9 mouse cellular contexts compared by ENCODE assay signal in the genomic region with DNA sequence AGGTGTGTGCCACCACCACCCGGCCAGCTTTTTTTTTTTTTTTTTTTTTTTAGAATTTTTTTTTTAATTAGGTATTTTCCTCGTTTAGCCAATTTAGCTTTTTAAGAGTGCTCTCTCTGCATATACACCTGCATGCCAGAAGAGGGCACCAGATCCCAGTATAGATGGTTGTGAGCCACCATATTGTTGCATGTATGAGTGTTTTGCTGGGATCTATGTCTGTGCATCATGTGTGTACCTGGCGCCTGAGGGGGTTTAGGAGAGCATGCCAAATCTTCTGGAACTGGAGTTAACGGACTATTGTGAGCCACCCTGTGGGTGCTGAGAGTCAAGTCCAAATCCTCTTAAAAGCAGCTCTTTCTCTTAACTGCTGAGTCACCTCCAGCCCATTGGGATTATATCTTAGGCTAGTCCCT. TPM values are rescaled to one million over a fixed set of nuclear protein-coding genes. Genes with fewer than 3 reads are reported as not detected.
DNase-seq lines count a peak whose midpoint lies in the region; ATAC-seq and TF ChIP-seq lines count a peak whose summit lies in the region.
"Had no signal": no experiment of that assay in that cellular context is flagged by ENCODE, and none has a peak within 500 bp of the region (broad histone marks: within the 10 kb centered on the region; RNA-seq: fewer than 3 reads in every experiment).

No protein-coding gene starts in this region.

- intact Hi-C loops in left cerebral cortex, adult 2 months (cut with DNase I): loop anchor here (1.0 kb wide), 1 partner anchor 49 kb away; no protein-coding TSS in a partner anchor

- no peak overlapping the region for H3K4me2 ChIP-seq in stomach, postnatal 0 days (replicated peaks; ENCODE audit: low read depth)
- H3K4me2 ChIP-seq: lung, embryonic 15.5 days had no signal

- ATAC-seq in stomach, postnatal 0 days (ENCODE audit: low FRiP score, low TSS enrichment): peak; percentile 49

- no peaks in the 10 kb centered on the region for H3K9me3 ChIP-seq in MEL (replicated peaks; ENCODE audit: insufficient read depth, low read length)
- H3K9me3 ChIP-seq in stomach, postnatal 0 days (ENCODE audit: control insufficient read depth, low read length): no peaks in the 10 kb centered on the region
- H3K9me3 ChIP-seq: lung, embryonic 15.5 days had no signal

- H3K27ac ChIP-seq in left cerebral cortex, adult 2 months: no peak overlapping the region
- no peak overlapping the region for H3K27ac ChIP-seq in MEL (ENCODE audit: control insufficient read depth, low read depth, low read length)
- H3K27ac ChIP-seq in stomach, postnatal 0 days (replicated peaks): no peak overlapping the region
- H3K27ac ChIP-seq: lung, embryonic 15.5 days had no signal

- no peak for TF ChIP-seq EP300 in MEL (IDR thresholded peaks at IDR 0.05; ENCODE audit: low read depth in 1 of 2, low read length in 2 of 2)
- no peak for TF ChIP-seq EP300 in stomach, postnatal 0 days (optimal IDR thresholded peaks at IDR 0.05)

- peak; percentile 67 for TF ChIP-seq CTCF in left cerebral cortex, adult 2 months (IDR thresholded peaks at IDR 0.05)
- peak; percentile 37 to 58 (median 56) for TF ChIP-seq CTCF in MEL (IDR thresholded peaks at IDR 0.05 in 2 of 3, conservative IDR thresholded peaks at IDR 0.05 in 1 of 3; ENCODE audit: control insufficient read depth in 1 of 3, insufficient read depth in 1 of 3, low read depth in 2 of 3, low read length in 3 of 3, poor library complexity in 1 of 3, severe bottlenecking in 1 of 3)
- peak; percentile 78 for TF ChIP-seq CTCF in stomach, postnatal 0 days (IDR thresholded peaks at IDR 0.05; ENCODE audit: low read depth)

- H3K27me3 ChIP-seq in MEL (ENCODE audit: control insufficient read depth in 1 of 2, insufficient read depth in 2 of 2, low read length in 2 of 2): no peaks in the 10 kb centered on the region
- H3K27me3 ChIP-seq in stomach, postnatal 0 days (ENCODE audit: control insufficient read depth, insufficient read depth, low read length): no peaks in the 10 kb centered on the region
- H3K27me3 ChIP-seq: lung, embryonic 15.5 days had no signal

- H3K36me3 ChIP-seq in MEL (ENCODE audit: control insufficient read depth in 1 of 2, insufficient read depth in 2 of 2, low read length in 2 of 2): peaks cover 0 to 4% of the 10 kb centered on the region in 2 experiments; a peak in 2 of 4 replicates
- H3K36me3 ChIP-seq in stomach, postnatal 0 days (ENCODE audit: control insufficient read depth, insufficient read depth, low read length): peaks cover 2% of the 10 kb centered on the region; the same call in 1 of the 2 replicates

- no peak overlapping the region for H3K9ac ChIP-seq in MEL (ENCODE audit: control insufficient read depth, low read depth, low read length, poor library complexity, severe bottlenecking)
- H3K9ac ChIP-seq in stomach, postnatal 0 days (ENCODE audit: low read length): no peak overlapping the region
- H3K9ac ChIP-seq: lung, embryonic 15.5 days had no signal

- no peak; a peak in 1 of 4 replicates for TF ChIP-seq POLR2A in MEL (IDR thresholded peaks at IDR 0.05; ENCODE audit: control insufficient read depth in 1 of 2, insufficient read depth in 1 of 2, low read depth in 1 of 2, low read length in 2 of 2, poor library complexity in 1 of 2)

- H3K79me2 ChIP-seq in MEL (ENCODE audit: control insufficient read depth, insufficient read depth, low read length, poor library complexity): no peaks in the 10 kb centered on the region

- no peak overlapping the region for H3K4me3 ChIP-seq in left cerebral cortex, adult 2 months
- H3K4me3 ChIP-seq in MEL (ENCODE audit: control insufficient read depth in 1 of 2, insufficient read depth in 1 of 2, low read depth in 2 of 2, low read length in 2 of 2): no peak overlapping the region
- no peak overlapping the region for H3K4me3 ChIP-seq in stomach, postnatal 0 days (ENCODE audit: low read depth, low read length)
- H3K4me3 ChIP-seq: erythroblast, embryonic 14.5 days; lung, embryonic 15.5 days had no signal

- no peak for DNase-seq in left cerebral cortex, adult 2 months (ENCODE audit: extremely low spot score in 1 of 2, low spot score in 2 of 2)
- no peak for DNase-seq in left cerebral cortex, adult 18-20 months (ENCODE audit: low spot score in 2 of 2)
- DNase-seq in MEL (ENCODE audit: low read depth, low spot score): peak; percentile 52
- DNase-seq in cerebellum, postnatal 25 days: peak; percentile 64 to 66
- DNase-seq in kidney, postnatal 14 days: peak; percentile 36
- DNase-seq in stomach, postnatal 0 days (ENCODE audit: low spot score): no peak
- no peak for DNase-seq in gastrocnemius, postnatal 25 days

- H3K4me1 ChIP-seq in MEL (ENCODE audit: control insufficient read depth in 1 of 2, insufficient read depth in 2 of 2, low read length in 2 of 2): no peaks in the 10 kb centered on the region
- H3K4me1 ChIP-seq in stomach, postnatal 0 days (replicated peaks; ENCODE audit: control insufficient read depth, insufficient read depth): no peaks in the 10 kb centered on the region
- H3K4me1 ChIP-seq: lung, embryonic 15.5 days had no signal

- peak; percentile 43 for TF ChIP-seq RAD21 in MEL (IDR thresholded peaks at IDR 0.05; ENCODE audit: low read depth, low read length)

- WGBS in stomach, postnatal 0 days: 56% methylated on average over 4 of the region's 4 CpGs

TF ChIP-seq in MEL, 35 proteins besides CTCF, POLR2A, EP300 and RAD21:
- no peak for TF ChIP-seq CHD2 (IDR thresholded peaks at IDR 0.05; ENCODE audit: low read length)
- TF ChIP-seq JUND (IDR thresholded peaks at IDR 0.05; ENCODE audit: low read depth, low read length): no peak
- peak; percentile 65 for TF ChIP-seq ZNF384 (IDR thresholded peaks at IDR 0.05; ENCODE audit: low read depth, low read length)
- TF ChIP-seq ZC3H11A (IDR thresholded peaks at IDR 0.05; ENCODE audit: low read depth, low read length): 0 out of 2 replicates have a peak, but pooled peaks have one; percentile 12
- peak; percentile 52 for TF ChIP-seq SMC3 (IDR thresholded peaks at IDR 0.05; ENCODE audit: low read depth, low read length)
- no peak for TF ChIP-seq POLR2AphosphoS5 (IDR thresholded peaks at IDR 0.05; ENCODE audit: borderline replicate concordance, low read depth, low read length)
- no peak for TF ChIP-seq BHLHE40 (IDR thresholded peaks at IDR 0.05; ENCODE audit: borderline replicate concordance, low read depth, low read length)
- no peak for TF ChIP-seq MEF2A (IDR thresholded peaks at IDR 0.05; ENCODE audit: extremely low read depth, insufficient replicate concordance, low read depth, low read length, poor library complexity, severe bottlenecking)
- TF ChIP-seq NELFE (IDR thresholded peaks at IDR 0.05; ENCODE audit: low read depth, low read length): no peak
- TF ChIP-seq CHD1 (IDR thresholded peaks at IDR 0.05; ENCODE audit: low read depth, low read length): no peak

RNA-seq across cellular contexts. Expression of a gene that starts 12.9 kb away (rescaled TPM):
- 10 to 100 TPM; 54.0 to 57.0 TPM for total RNA-seq in left cerebral cortex, adult 2 months (2021)
- total RNA-seq in left cerebral cortex, adult 18-20 months (2021): 10 to 100 TPM; 51.1 to 53.0 TPM
- 0.13 and 0.27 TPM in 2 replicates for total RNA-seq in MEL (2012; rRNA removed)
- polyA plus RNA-seq in MEL (2012; ENCODE audit: insufficient read depth in 1 of 2, insufficient read length in 2 of 2, low read depth in 1 of 2, low replicate concordance in 2 of 2, missing spikeins in 1 of 2): under 1 TPM in 1 of 2 experiments, not detected in 1; 0.33 TPM
- polyA plus RNA-seq in stomach, postnatal 0 days (2015; fragmentation: Nextera tagmentation; extraction: Ambion mirVana): 0.39 and 0.45 TPM in 2 replicates
- under 1 TPM; 0.26 to 0.27 TPM for total RNA-seq in gastrocnemius, postnatal 25 days (2021)

RNA-seq across cellular contexts. Expression of a gene that starts 17.1 kb away (rescaled TPM):
- total RNA-seq in left cerebral cortex, adult 2 months (2021): 10 to 100 TPM; 89.2 to 98.0 TPM
- 10 to 100 TPM; 90.6 to 97.4 TPM for total RNA-seq in left cerebral cortex, adult 18-20 months (2021)
- 160 and 170 TPM in 2 replicates for total RNA-seq in MEL (2012; rRNA removed)
- polyA plus RNA-seq in MEL (2012; ENCODE audit: insufficient read depth in 1 of 2, insufficient read length in 2 of 2, low read depth in 1 of 2, low replicate concordance in 2 of 2, missing spikeins in 1 of 2): 100 to 1,000 TPM; 140 to 267 TPM
- 152 and 153 TPM in 2 replicates for polyA plus RNA-seq in stomach, postnatal 0 days (2015; fragmentation: Nextera tagmentation; extraction: Ambion mirVana)
- total RNA-seq in gastrocnemius, postnatal 25 days (2021): 10 to 100 TPM; 32.4 to 36.3 TPM

RNA-seq across cellular contexts. Expression of a gene that starts 27.5 kb away (rescaled TPM):
- total RNA-seq in left cerebral cortex, adult 2 months (2021): 10 to 100 TPM; 26.2 to 33.4 TPM
- total RNA-seq in left cerebral cortex, adult 18-20 months (2021): 10 to 100 TPM; 27.8 to 32.8 TPM
- 1.1 and 2.6 TPM in 2 replicates for total RNA-seq in MEL (2012; rRNA removed)
- polyA plus RNA-seq in MEL (2012; ENCODE audit: insufficient read depth in 1 of 2, insufficient read length in 2 of 2, low read depth in 1 of 2, low replicate concordance in 2 of 2, missing spikeins in 1 of 2): 1 to 10 TPM in 1 of 2 experiments, not detected in 1; 5.9 TPM
- 9.6 and 11.0 TPM in 2 replicates for polyA plus RNA-seq in stomach, postnatal 0 days (2015; fragmentation: Nextera tagmentation; extraction: Ambion mirVana)
- 1 to 10 TPM; 1.5 to 1.7 TPM for total RNA-seq in gastrocnemius, postnatal 25 days (2021)

RNA-seq across cellular contexts. Expression of a gene that starts 39.2 kb away (rescaled TPM):
- 10 to 100 TPM; 53.0 to 58.8 TPM for total RNA-seq in left cerebral cortex, adult 2 months (2021)
- 10 to 100 TPM; 48.3 to 55.6 TPM for total RNA-seq in left cerebral cortex, adult 18-20 months (2021)
- total RNA-seq in MEL (2012; rRNA removed): 198 and 220 TPM in 2 replicates
- polyA plus RNA-seq in MEL (2012; ENCODE audit: insufficient read depth in 1 of 2, insufficient read length in 2 of 2, low read depth in 1 of 2, low replicate concordance in 2 of 2, missing spikeins in 1 of 2): 100 to 1,000 TPM in 1 of 2 experiments, not detected in 1; 232 TPM
- 48.8 and 55.1 TPM in 2 replicates for polyA plus RNA-seq in stomach, postnatal 0 days (2015; fragmentation: Nextera tagmentation; extraction: Ambion mirVana)
- total RNA-seq in gastrocnemius, postnatal 25 days (2021): 10 to 100 TPM; 26.3 to 31.4 TPM

RNA-seq across cellular contexts. Expression of a gene that starts 52.7 kb away (rescaled TPM):
- 100 to 1,000 TPM; 133 to 140 TPM for total RNA-seq in left cerebral cortex, adult 2 months (2021)
- 100 to 1,000 TPM; 128 to 129 TPM for total RNA-seq in left cerebral cortex, adult 18-20 months (2021)
- total RNA-seq in MEL (2012; rRNA removed): 21.4 and 27.7 TPM in 2 replicates
- 10 to 100 TPM in 1 of 2 experiments, not detected in 1; 38.3 TPM for polyA plus RNA-seq in MEL (2012; ENCODE audit: insufficient read depth in 1 of 2, insufficient read length in 2 of 2, low read depth in 1 of 2, low replicate concordance in 2 of 2, missing spikeins in 1 of 2)
- 10.5 and 11.0 TPM in 2 replicates for polyA plus RNA-seq in stomach, postnatal 0 days (2015; fragmentation: Nextera tagmentation; extraction: Ambion mirVana)
- 10 to 100 TPM; 14.4 to 14.5 TPM for total RNA-seq in gastrocnemius, postnatal 25 days (2021)

Comparison
In these comparisons a context has a peak if more than half of its experiments do, and no peak if none do; other contexts are left out.
1. DNase-seq: peak in MEL (single experiment), cerebellum, postnatal 25 days (2 of 2) and kidney, postnatal 14 days (single experiment); none in left cerebral cortex, adult 2 months (0 of 2), left cerebral cortex, adult 18-20 months (0 of 2), stomach, postnatal 0 days (single experiment) and gastrocnemius, postnatal 25 days (single experiment).
2. RNA of a gene that starts 12.9 kb away (total RNA-seq): 54.0 to 57.0 TPM in left cerebral cortex, adult 2 months and 51.1 to 53.0 TPM in left cerebral cortex, adult 18-20 months; 0.13 to 0.27 TPM in MEL and 0.26 to 0.27 TPM in gastrocnemius, postnatal 25 days; every median in the first group is over 10 times any median in the second.
3. Peak in every context shown above with its lines, with median percentiles within 50 percentile points of each other: CTCF ChIP-seq.